Mouse (Mus musculus) brain, embryonic 14.5 days (tissue): ENCODE results near the gene Cpa2.

Experiments
- CTCF ChIP-seq: fragments of 200-500 bp; IDR thresholded peaks from 2 replicates; pipeline ENCODE4 v1.5.1; 2012; ENCODE audit warnings: inconsistent platforms, mild to moderate bottlenecking, moderate library complexity, borderline replicate concordance; ENCODE audit not compliant: insufficient read depth, insufficient read length; ENCODE audit errors: extremely low read depth
- POLR2A ChIP-seq: fragments of 200-500 bp; IDR thresholded peaks from 2 replicates; pipeline ENCODE4 v1.6.1; 2012; ENCODE audit warnings: mild to moderate bottlenecking, inconsistent platforms, borderline replicate concordance; ENCODE audit not compliant: poor library complexity, insufficient read depth, insufficient read length, severe bottlenecking; ENCODE audit errors: extremely low read depth

DNA sequence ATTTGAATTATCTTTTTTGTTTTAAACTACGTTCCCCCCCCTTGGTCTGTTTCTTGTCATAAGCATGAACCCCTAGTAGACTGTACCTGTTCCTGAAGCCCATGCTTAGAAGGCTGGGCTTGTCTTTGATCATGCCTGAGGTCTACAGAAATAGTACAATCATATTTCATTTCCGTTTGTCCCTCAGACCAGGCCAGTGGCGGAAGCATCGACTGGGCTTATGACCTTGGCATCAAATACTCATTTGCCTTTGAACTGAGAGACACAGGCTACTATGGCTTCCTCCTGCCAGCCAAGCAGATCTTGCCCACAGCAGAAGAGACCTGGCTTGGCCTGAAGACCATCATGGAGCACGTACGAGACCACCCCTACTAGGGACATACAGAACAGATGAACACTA lies 22.7 kb downstream of the Cpa2 start:
- no peak for TF ChIP-seq POLR2A
- TF ChIP-seq CTCF, result no peak
